Mouse (Mus musculus) limb, embryonic 13.5 days (tissue): ENCODE measurements at regions not wholly inside any gene's neighbourhood (a gene's known extent, or its start where the extent isn't known, plus 50 kb on each side); places are given as distances from the start of the nearest gene placed in this dataset.

Experiments used
- ATAC-seq: fragments of 200-750 bp; cut with Nextera tagmentation; 2 replicates; pipeline ENCODE4 v1.8.0; 2017; ENCODE audit warnings: low read depth, moderate number of reproducible peaks, moderate TSS enrichment; ENCODE audit not compliant: low FRiP score
- H3K27ac ChIP-seq: fragments of 300-500 bp; sonication (generic); 2 replicates; pipeline ENCODE4 v1.5.1; 2015; ENCODE audit warnings: inconsistent platforms, mild to moderate bottlenecking, moderate library complexity
- H3K27me3 ChIP-seq: fragments of 300-500 bp; sonication (generic); 2 replicates; pipeline ENCODE4 v1.6.1; 2015; ENCODE audit warnings: mild to moderate bottlenecking, inconsistent platforms
- H3K36me3 ChIP-seq: fragments of 300-500 bp; sonication (generic); 2 replicates; pipeline ENCODE4 v1.6.1; 2015; ENCODE audit warnings: inconsistent platforms, mild to moderate bottlenecking, moderate library complexity
- H3K4me1 ChIP-seq: fragments of 300-500 bp; sonication (generic); 2 replicates; pipeline ENCODE4 v1.6.1; 2015; ENCODE audit warnings: inconsistent platforms
- H3K4me2 ChIP-seq: fragments of 300-500 bp; sonication (generic); replicated peaks from 2 replicates; pipeline ENCODE4 v1.6.1; 2015; ENCODE audit warnings: inconsistent platforms, mild to moderate bottlenecking, moderate library complexity
- H3K4me3 ChIP-seq: fragments of 300-500 bp; sonication (generic); 2 replicates; pipeline ENCODE4 v1.5.1; 2015; ENCODE audit warnings: moderate library complexity, mild to moderate bottlenecking, inconsistent platforms
- H3K9ac ChIP-seq: fragments of 300-500 bp; sonication (generic); 2 replicates; pipeline ENCODE4 v1.6.1; 2015; ENCODE audit warnings: mild to moderate bottlenecking, inconsistent platforms
- H3K9me3 ChIP-seq: fragments of 300-500 bp; sonication (generic); 2 replicates; pipeline ENCODE4 v1.6.1; 2016; ENCODE audit warnings: inconsistent platforms
- WGBS: fragments of 180-500 bp; shearing (Covaris S2); methylation state at CpG from one replicate; pipeline ENCODE4 v1.1.7; 2015; 5-methylcytosine and 5-hydroxymethylcytosine counted together

- Histone ChIP-seq H3K36me3 (no peaks in the 10 kb centered on the region), H3K9ac (no peak overlapping the region), H3K4me3 (no peak overlapping the region), H3K4me2 (no peak overlapping the region), H3K27me3 (no peaks in the 10 kb centered on the region), H3K4me1 (no peaks in the 10 kb centered on the region), H3K9me3 (no peaks in the 10 kb centered on the region), H3K27ac (no peak overlapping the region)
- 84% methylated on average over 1 of the region's 1 CpGs for WGBS
- ATAC-seq = no peak
These were observed 179.1 kb upstream of the Pcdh10 start for GRCm38 (mm10) chr3:45198994-45199589.

GRCm38 (mm10) chr3:45204392-45205043, 173.7 kb upstream of the Pcdh10 start:
- 75% methylated on average over 2 of the region's 2 CpGs for WGBS
- Histone ChIP-seq H3K4me1 (peaks cover 10% of the 10 kb centered on the region; the same call in 1 of the 2 replicates), H3K9ac (no peak overlapping the region), H3K9me3 (no peaks in the 10 kb centered on the region), H3K27me3 (no peaks in the 10 kb centered on the region), H3K36me3 (no peaks in the 10 kb centered on the region), H3K4me2 (no peak overlapping the region), H3K27ac (no peak overlapping the region), H3K4me3 (no peak overlapping the region)
- ATAC-seq = peak; percentile 48; the same call in 1 of the 2 replicates

- H3K9ac ChIP-seq = no peak overlapping the region
- H3K36me3 ChIP-seq = no peaks in the 10 kb centered on the region
- no peak overlapping the region for H3K4me3 ChIP-seq
- H3K4me2 ChIP-seq = no peak overlapping the region
- H3K27me3 ChIP-seq = no peaks in the 10 kb centered on the region
- no peaks in the 10 kb centered on the region for H3K9me3 ChIP-seq
- WGBS = 35% methylated on average over 5 of the region's 5 CpGs
- H3K27ac ChIP-seq = no peak overlapping the region
- H3K4me1 ChIP-seq = no peaks in the 10 kb centered on the region
- no peak for ATAC-seq
These were observed 146.4 kb upstream of the Pcdh10 start for GRCm38 (mm10) chr3:45231641-45232433.

GRCm38 (mm10) chr3:45238457-45238856, 139.7 kb upstream of the Pcdh10 start:
- no peak overlapping the region for H3K9ac ChIP-seq
- no peak overlapping the region for H3K27ac ChIP-seq
- no peak overlapping the region for H3K4me3 ChIP-seq
- no peaks in the 10 kb centered on the region for H3K27me3 ChIP-seq
- peak; percentile 8; the same call in 1 of the 2 replicates for ATAC-seq
- WGBS = 27% methylated on average over 2 of the region's 2 CpGs
- H3K4me1 ChIP-seq = no peaks in the 10 kb centered on the region
- H3K4me2 ChIP-seq = no peak overlapping the region
- H3K9me3 ChIP-seq = no peaks in the 10 kb centered on the region
- no peaks in the 10 kb centered on the region for H3K36me3 ChIP-seq

GRCm38 (mm10) chr3:45245456-45245855, 132.7 kb upstream of the Pcdh10 start:
- Histone ChIP-seq H3K27me3 (no peaks in the 10 kb centered on the region), H3K4me2 (no peak overlapping the region), H3K27ac (no peak overlapping the region), H3K36me3 (no peaks in the 10 kb centered on the region), H3K9ac (no peak overlapping the region), H3K4me1 (no peaks in the 10 kb centered on the region), H3K4me3 (no peak overlapping the region), H3K9me3 (no peaks in the 10 kb centered on the region)
- no peak for ATAC-seq
- 84% methylated on average over 1 of the region's 1 CpGs for WGBS

GRCm38 (mm10) chr3:45246601-45247000, 131.6 kb upstream of the Pcdh10 start:
- Histone ChIP-seq H3K4me2 (no peak overlapping the region), H3K4me1 (no peaks in the 10 kb centered on the region), H3K9ac (no peak overlapping the region), H3K9me3 (no peaks in the 10 kb centered on the region), H3K4me3 (no peak overlapping the region), H3K36me3 (no peaks in the 10 kb centered on the region), H3K27ac (no peak overlapping the region), H3K27me3 (no peaks in the 10 kb centered on the region)
- 77% methylated on average over 1 of the region's 1 CpGs for WGBS
- no peak for ATAC-seq

- no peaks in the 10 kb centered on the region for H3K27me3 ChIP-seq
- H3K4me1 ChIP-seq = no peaks in the 10 kb centered on the region
- H3K4me2 ChIP-seq = no peak overlapping the region
- H3K9me3 ChIP-seq = no peaks in the 10 kb centered on the region
- H3K9ac ChIP-seq = no peak overlapping the region
- H3K36me3 ChIP-seq = no peaks in the 10 kb centered on the region
- H3K4me3 ChIP-seq = no peak overlapping the region
- WGBS = 63% methylated on average over 6 of the region's 6 CpGs
- H3K27ac ChIP-seq = no peak overlapping the region
- no peak for ATAC-seq
These were observed 101.4 kb upstream of the Pcdh10 start for GRCm38 (mm10) chr3:45276783-45277182.

GRCm38 (mm10) chr3:45297242-45297853, 80.8 kb upstream of the Pcdh10 start:
- Histone ChIP-seq H3K4me1 (no peaks in the 10 kb centered on the region), H3K27me3 (no peaks in the 10 kb centered on the region), H3K27ac (no peak overlapping the region), H3K9me3 (no peaks in the 10 kb centered on the region), H3K4me2 (no peak overlapping the region), H3K36me3 (no peaks in the 10 kb centered on the region), H3K9ac (no peak overlapping the region), H3K4me3 (no peak overlapping the region)
- WGBS = 66% methylated on average over 12 of the region's 12 CpGs
- peak; percentile 44; the same call in 1 of the 2 replicates for ATAC-seq

- no peak overlapping the region for H3K9ac ChIP-seq
- no peak for ATAC-seq
These were observed 58.9 kb upstream of the Pcdh10 start for GRCm38 (mm10) chr3:45319257-45319656.

More at GRCm38 (mm10) chr3:45319257-45319656, 58.9 kb upstream of the Pcdh10 start:
- no peak overlapping the region for H3K4me2 ChIP-seq
- H3K4me1 ChIP-seq = no peaks in the 10 kb centered on the region
- H3K9me3 ChIP-seq = no peaks in the 10 kb centered on the region
- 41% methylated on average over 2 of the region's 2 CpGs for WGBS
- no peak overlapping the region for H3K27ac ChIP-seq
- H3K36me3 ChIP-seq = no peaks in the 10 kb centered on the region
- no peak overlapping the region for H3K4me3 ChIP-seq
- no peaks in the 10 kb centered on the region for H3K27me3 ChIP-seq
